Mouse (Mus musculus): Measurements from ENCODE around the gene Slc25a15.

Slc25a15 gene

GRCm38 (mm10) chr8:22398142-22398951, at the start of gene Slc25a15:
Gene Slc25a15 (minus strand): TSS chr8:22398597.
- peak; percentile 92 to 98 for DNase-seq (ENCODE audit: inconsistent age in 2 of 2, low spot score in 1 of 2)

GRCm38 (mm10) chr8:22411971-22412370, 13.6 kb upstream of the Slc25a15 start:
- DNase-seq (ENCODE audit: inconsistent age in 2 of 2, low spot score in 1 of 2) = peak in 1 of 2 experiments; percentile 31

- DNase-seq (ENCODE audit: inconsistent age in 2 of 2, low spot score in 1 of 2) = peak; percentile 85 to 96
Measured at GRCm38 (mm10) chr8:22411282-22411702, 12.9 kb upstream of the Slc25a15 start, which contains the start of gene Mrps31. Gene Mrps31 (plus strand): TSS chr8:22411361.

- no peak for DNase-seq (ENCODE audit: inconsistent age in 2 of 2, low spot score in 1 of 2)
Measured at GRCm38 (mm10) chr8:22410688-22411281, 12.4 kb upstream of the Slc25a15 start.

GRCm38 (mm10) chr8:22405733-22406132, 7.3 kb upstream of the Slc25a15 start:
- no peak for DNase-seq (ENCODE audit: inconsistent age in 2 of 2, low spot score in 1 of 2)

- DNase-seq (ENCODE audit: inconsistent age in 2 of 2, low spot score in 1 of 2) = no peak
Measured at GRCm38 (mm10) chr8:22403235-22403634, 4.8 kb upstream of the Slc25a15 start.

GRCm38 (mm10) chr8:22400593-22400992, 2.2 kb upstream of the Slc25a15 start:
- no peak for DNase-seq (ENCODE audit: inconsistent age in 2 of 2, low spot score in 1 of 2)

GRCm38 (mm10) chr8:22399285-22399880, 986 bp upstream of the Slc25a15 start:
- DNase-seq (ENCODE audit: inconsistent age in 2 of 2, low spot score in 1 of 2) = no peak

GRCm38 (mm10) chr8:22397811-22398141, 621 bp downstream of the Slc25a15 start:
- DNase-seq (ENCODE audit: inconsistent age in 2 of 2, low spot score in 1 of 2) = no peak

- no peak for DNase-seq (ENCODE audit: inconsistent age in 2 of 2, low spot score in 1 of 2)
Measured at GRCm38 (mm10) chr8:22395256-22395655, 3.1 kb downstream of the Slc25a15 start.

GRCm38 (mm10) chr8:22394471-22394870, 3.9 kb downstream of the Slc25a15 start:
- no peak for DNase-seq (ENCODE audit: inconsistent age in 2 of 2, low spot score in 1 of 2)

- peak in 1 of 2 experiments; percentile 47 for DNase-seq (ENCODE audit: inconsistent age in 2 of 2, low spot score in 1 of 2)
Measured at GRCm38 (mm10) chr8:22390766-22391463, 7.5 kb downstream of the Slc25a15 start.

- DNase-seq (ENCODE audit: inconsistent age in 2 of 2, low spot score in 1 of 2) = no peak
Measured at GRCm38 (mm10) chr8:22389874-22390273, 8.5 kb downstream of the Slc25a15 start.

GRCm38 (mm10) chr8:22385158-22385557, 13.2 kb downstream of the Slc25a15 start:
- no peak for DNase-seq (ENCODE audit: inconsistent age in 2 of 2, low spot score in 1 of 2)

- DNase-seq (ENCODE audit: inconsistent age in 2 of 2, low spot score in 1 of 2) = peak in 1 of 2 experiments; percentile 30
Measured at GRCm38 (mm10) chr8:22382824-22383595, 15.4 kb downstream of the Slc25a15 start.

- DNase-seq (ENCODE audit: inconsistent age in 2 of 2, low spot score in 1 of 2) = no peak
Measured at GRCm38 (mm10) chr8:22380934-22381333, 17.5 kb downstream of the Slc25a15 start.

GRCm38 (mm10) chr8:22376903-22377302, 21.5 kb downstream of the Slc25a15 start:
- DNase-seq (ENCODE audit: inconsistent age in 2 of 2, low spot score in 1 of 2) = peak; percentile 46 to 77

GRCm38 (mm10) chr8:22376311-22376710, 22.1 kb downstream of the Slc25a15 start:
- no peak for DNase-seq (ENCODE audit: inconsistent age in 2 of 2, low spot score in 1 of 2)

GRCm38 (mm10) chr8:22359882-22360281, 38.5 kb downstream of the Slc25a15 start:
- DNase-seq (ENCODE audit: inconsistent age in 2 of 2, low spot score in 1 of 2) = no peak

GRCm38 (mm10) chr8:22359359-22359758, 39.0 kb downstream of the Slc25a15 start:
- DNase-seq (ENCODE audit: inconsistent age in 2 of 2, low spot score in 1 of 2) = no peak

- no peak for DNase-seq (ENCODE audit: inconsistent age in 2 of 2, low spot score in 1 of 2)
Measured at GRCm38 (mm10) chr8:22335426-22335825, 63.0 kb downstream of the Slc25a15 start.

Measured in adrenal gland, adult (tissue).